In the genomic region with DNA sequence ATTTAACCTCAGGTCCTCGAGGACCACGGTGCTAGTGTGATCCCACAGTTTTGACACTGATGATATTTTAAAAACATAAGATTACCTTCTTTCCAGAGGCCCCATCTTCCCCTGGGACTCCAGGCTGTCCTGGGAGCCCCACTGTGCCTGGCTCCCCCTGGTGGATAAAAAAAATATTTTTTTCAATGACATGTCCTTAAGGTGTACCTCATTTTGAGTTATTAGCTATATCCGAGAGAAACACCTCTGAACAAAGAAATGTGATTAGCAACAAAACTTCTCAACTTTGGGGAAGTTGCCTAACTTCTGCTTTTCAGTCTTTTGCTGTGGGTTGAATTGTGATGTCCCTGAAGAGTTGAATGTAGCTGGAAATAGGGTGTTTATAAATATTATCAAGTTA, we compare ENCODE assay signal across 8 mouse cellular contexts.
DNase-seq lines count a peak whose midpoint lies in the region; ATAC-seq lines count a peak whose summit lies in the region.

No protein-coding gene starts in this region.

- H3K4me1 ChIP-seq in hindbrain, embryonic 11.5 days (replicated peaks; ENCODE audit: control insufficient read depth, insufficient read depth, low read length): no peaks in the 10 kb centered on the region
- H3K4me1 ChIP-seq in hindbrain, embryonic 16.5 days (ENCODE audit: control insufficient read depth, insufficient read depth, low read depth, low read length): no peaks in the 10 kb centered on the region

- ATAC-seq in hindbrain, embryonic 11.5 days (ENCODE audit: low FRiP score): no peak
- no peak for ATAC-seq in hindbrain, embryonic 16.5 days
- peak; percentile 85 for ATAC-seq in megakaryocyte progenitor cell, adult 5-6 weeks (replicated peaks; ENCODE audit: poor library complexity)

- peak; percentile 41 for DNase-seq in hindbrain, embryonic 11.5 days (ENCODE audit: low spot score)
- peak; percentile 20 for DNase-seq in urinary bladder, postnatal 25 days (ENCODE audit: low spot score)
- no peak for DNase-seq in urinary bladder, adult 2 months (ENCODE audit: low spot score)
- DNase-seq in c-Kit-positive CD71-positive TER-119-negative erythroid progenitor cells, embryonic 14.5 days (ENCODE audit: low read depth): peak; percentile 16
- no peak for DNase-seq in cerebellum, adult 9-11 months
- DNase-seq in layer of hippocampus, adult 9-11 months: no peak

- H3K4me2 ChIP-seq in hindbrain, embryonic 11.5 days (replicated peaks; ENCODE audit: low read depth, low read length): no peak overlapping the region
- no peak overlapping the region for H3K4me2 ChIP-seq in hindbrain, embryonic 16.5 days (ENCODE audit: low read length)

- H3K9me3 ChIP-seq in hindbrain, embryonic 11.5 days (ENCODE audit: control insufficient read depth, low read length): no peaks in the 10 kb centered on the region
- H3K9me3 ChIP-seq in hindbrain, embryonic 16.5 days (ENCODE audit: control insufficient read depth, low read length): no peaks in the 10 kb centered on the region

- H3K36me3 ChIP-seq in hindbrain, embryonic 11.5 days (ENCODE audit: control insufficient read depth, insufficient read depth, low read length): no peaks in the 10 kb centered on the region
- H3K36me3 ChIP-seq in hindbrain, embryonic 16.5 days (ENCODE audit: control insufficient read depth, insufficient read depth, low read length): no peaks in the 10 kb centered on the region

- H3K4me3 ChIP-seq in hindbrain, embryonic 11.5 days (ENCODE audit: low read depth, low read length): no peak overlapping the region
- no peak overlapping the region for H3K4me3 ChIP-seq in hindbrain, embryonic 16.5 days (ENCODE audit: low read length)

- no peak overlapping the region for H3K9ac ChIP-seq in hindbrain, embryonic 11.5 days (ENCODE audit: low read depth, low read length)
- H3K9ac ChIP-seq in hindbrain, embryonic 16.5 days (ENCODE audit: low read depth, low read length): no peak overlapping the region

- H3K27me3 ChIP-seq in hindbrain, embryonic 11.5 days (ENCODE audit: control insufficient read depth, insufficient read depth, low read length): no peaks in the 10 kb centered on the region
- H3K27me3 ChIP-seq in hindbrain, embryonic 16.5 days (replicated peaks; ENCODE audit: control insufficient read depth, insufficient read depth, low read length): no peaks in the 10 kb centered on the region

- no peak overlapping the region for H3K27ac ChIP-seq in hindbrain, embryonic 11.5 days (ENCODE audit: low read depth, low read length)
- H3K27ac ChIP-seq in hindbrain, embryonic 16.5 days (ENCODE audit: low read depth, low read length): no peak overlapping the region

- WGBS in hindbrain, embryonic 11.5 days: 60% methylated on average over 3 of the region's 3 CpGs
- 55% methylated on average over 3 of the region's 3 CpGs for WGBS in hindbrain, embryonic 16.5 days

Comparison
In these comparisons a context has a peak if more than half of its experiments do, and no peak if none do; other contexts are left out.
1. DNase-seq: peak in hindbrain, embryonic 11.5 days (single experiment), urinary bladder, postnatal 25 days (single experiment) and c-Kit-positive CD71-positive TER-119-negative erythroid progenitor cells, embryonic 14.5 days (single experiment); none in urinary bladder, adult 2 months (single experiment), cerebellum, adult 9-11 months (single experiment) and layer of hippocampus, adult 9-11 months (single experiment).